Mouse (Mus musculus) forebrain, embryonic 10.5 days (tissue): ENCODE data around the gene Agrp. TPM values are rescaled to one million over a fixed set of nuclear protein-coding genes. Genes with fewer than 3 reads are reported as not detected.

Experiments used
- DNase-seq: peaks from one replicate; pipeline ENCODE4 v3.0.0-alpha.2; 2017; ENCODE audit warnings: low spot score; ENCODE audit errors: extremely low spot score
- H3K27ac ChIP-seq: fragments of 300-500 bp; sonication (generic); 2 replicates; pipeline ENCODE4 v1.5.1; 2016; ENCODE audit warnings: mild to moderate bottlenecking
- H3K27me3 ChIP-seq: fragments of 300-500 bp; sonication (generic); 2 replicates; pipeline ENCODE4 v1.6.1; 2016; ENCODE audit warnings: mild to moderate bottlenecking; ENCODE audit not compliant: poor library complexity, severe bottlenecking
- H3K36me3 ChIP-seq: fragments of 300-500 bp; sonication (generic); replicated peaks from 2 replicates; pipeline ENCODE4 v1.6.1; 2016; ENCODE audit warnings: mild to moderate bottlenecking, moderate library complexity
- H3K4me1 ChIP-seq: fragments of 300-500 bp; sonication (generic); 2 replicates; pipeline ENCODE4 v1.6.1; 2016
- H3K4me3 ChIP-seq: fragments of 300-500 bp; sonication (generic); 2 replicates; pipeline ENCODE4 v1.5.1; 2016; ENCODE audit warnings: mild to moderate bottlenecking, moderate library complexity
- H3K9me3 ChIP-seq: fragments of 300-500 bp; sonication (generic); 2 replicates; pipeline ENCODE4 v1.6.1; 2016; ENCODE audit warnings: mild to moderate bottlenecking, moderate library complexity
- WGBS: fragments of 180-500 bp; shearing (Covaris S2); methylation state at CpG from one replicate; pipeline ENCODE4 v1.1.7; 2016; 5-methylcytosine and 5-hydroxymethylcytosine counted together
- polyA plus RNA-seq: library from polyadenylated mRNA; unstranded; fragments of >200 nt; fragmentation: Nextera tagmentation; extraction: Ambion mirVana; gene quantifications from 2 replicates; pipeline ENCODE4 v1.2.1, GENCODE M21; 2016

The Agrp gene
- polyA plus RNA-seq, 1 experiment from 2014 or later = 0.38 TPM

DNA sequence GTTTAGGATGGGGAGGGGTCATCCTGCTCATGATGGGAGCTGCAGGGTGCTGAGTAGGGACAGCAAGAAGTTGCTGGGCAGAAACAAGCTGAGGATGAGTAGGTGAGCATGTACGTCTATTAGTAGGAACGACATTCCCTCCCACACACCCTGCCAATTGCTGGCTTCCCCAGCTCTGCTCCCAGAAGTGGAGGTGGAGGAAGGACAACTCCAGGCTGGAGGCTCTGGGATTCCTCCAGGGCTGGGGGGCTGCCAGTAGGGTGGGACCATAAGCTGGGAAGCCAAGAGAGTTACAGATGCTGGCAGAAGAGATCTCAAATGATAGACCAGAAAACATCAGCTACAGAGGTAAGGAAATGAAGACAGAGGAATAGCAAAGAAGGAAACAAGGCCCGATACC is 100.6 kb downstream of the Agrp start:
- H3K4me1 ChIP-seq = peaks cover 12% of the 10 kb centered on the region
- DNase-seq = no peak
- no peak overlapping the region for H3K4me3 ChIP-seq
- H3K27me3 ChIP-seq = no peaks in the 10 kb centered on the region
- WGBS = 91% methylated on average over 3 of the region's 3 CpGs
- H3K36me3 ChIP-seq = peaks cover 45% of the 10 kb centered on the region
- H3K27ac ChIP-seq = no peak overlapping the region
- no peaks in the 10 kb centered on the region for H3K9me3 ChIP-seq

DNA sequence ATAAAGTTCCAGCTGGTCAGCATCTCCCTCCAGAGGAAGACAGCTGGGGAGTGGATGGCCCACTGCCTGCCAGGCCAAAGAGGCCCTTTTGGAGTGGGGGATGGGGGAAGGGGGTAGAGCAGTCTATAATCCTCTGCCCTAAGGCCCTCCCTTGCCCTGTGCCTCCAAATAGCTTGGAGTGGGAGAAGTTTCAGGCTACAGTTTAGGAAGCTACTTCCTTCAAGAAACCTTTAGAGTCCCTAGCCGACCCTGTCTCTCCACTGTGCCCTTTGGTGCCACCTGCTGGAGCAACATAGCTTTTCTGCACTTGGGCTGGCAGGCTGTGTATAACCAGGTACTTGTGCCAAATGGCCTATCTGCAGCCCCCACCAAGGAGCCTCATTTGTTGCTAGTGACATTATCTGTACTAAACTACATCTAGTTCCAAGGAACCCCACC is 103.3 kb downstream of the Agrp start:
- peaks cover 46% of the 10 kb centered on the region for H3K36me3 ChIP-seq
- WGBS = 7% methylated on average over 1 of the region's 1 CpGs
- DNase-seq = peak; percentile 75

DNA sequence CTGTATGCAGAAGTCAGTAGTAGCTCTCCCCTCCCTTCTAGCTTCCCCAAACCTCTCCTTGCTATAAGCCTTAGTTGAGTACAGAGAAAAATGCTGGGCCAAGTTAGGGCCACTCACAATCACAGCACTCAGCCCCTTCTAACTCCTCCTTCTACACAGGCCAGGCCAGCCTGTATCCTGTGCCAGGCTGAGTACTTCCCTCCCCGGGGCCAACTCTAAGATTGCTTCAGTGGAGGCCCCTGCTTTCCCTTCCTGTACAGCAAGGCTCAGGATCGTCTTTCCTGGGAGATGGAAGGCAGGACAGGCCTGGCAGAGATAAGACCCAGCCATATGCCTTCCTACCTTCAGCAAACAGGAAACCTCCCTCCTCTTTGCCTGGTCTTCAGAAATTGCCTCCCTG is 103.8 kb downstream of the Agrp start:
- Histone ChIP-seq H3K27me3 (no peaks in the 10 kb centered on the region), H3K4me1 (peaks cover 25% of the 10 kb centered on the region), H3K9me3 (no peaks in the 10 kb centered on the region), H3K4me3 (no peak overlapping the region), H3K36me3 (peaks cover 45% of the 10 kb centered on the region), H3K27ac (peak overlapping the region; percentile 70)
- 29% methylated on average over 2 of the region's 2 CpGs for WGBS
- DNase-seq = no peak

More for the DNA sequence above, 103.3 kb downstream of the Agrp start:
- peaks cover 24% of the 10 kb centered on the region for H3K4me1 ChIP-seq
- no peaks in the 10 kb centered on the region for H3K27me3 ChIP-seq
- H3K9me3 ChIP-seq = no peaks in the 10 kb centered on the region
- no peak overlapping the region for H3K4me3 ChIP-seq
- H3K27ac ChIP-seq = peak overlapping the region; percentile 70

DNA sequence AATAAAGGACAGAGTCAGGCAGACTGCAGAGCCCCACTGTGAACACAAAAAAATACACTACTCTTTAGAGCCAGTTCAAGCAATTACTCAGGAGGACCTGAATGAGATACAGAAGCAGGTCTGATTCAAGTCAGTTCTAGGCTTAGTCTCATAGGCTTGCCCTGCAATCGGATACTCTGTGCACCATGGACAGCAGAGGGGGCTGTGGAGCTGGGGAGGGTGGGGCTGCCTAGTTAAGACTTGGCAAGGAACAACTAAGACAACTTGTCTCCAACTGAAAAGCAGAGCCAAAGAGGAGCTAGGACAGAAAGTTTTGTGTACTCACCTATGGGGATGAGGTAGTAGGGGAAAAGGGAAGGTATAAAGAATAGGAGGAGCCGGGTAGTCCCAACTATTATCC is 105.4 kb downstream of the Agrp start:
- Histone ChIP-seq H3K9me3 (no peaks in the 10 kb centered on the region), H3K27me3 (no peaks in the 10 kb centered on the region), H3K4me3 (no peak overlapping the region), H3K4me1 (peaks cover 25% of the 10 kb centered on the region), H3K36me3 (peaks cover 35% of the 10 kb centered on the region), H3K27ac (no peak overlapping the region)
- no peak for DNase-seq
- WGBS = 64% methylated on average over 2 of the region's 2 CpGs

DNA sequence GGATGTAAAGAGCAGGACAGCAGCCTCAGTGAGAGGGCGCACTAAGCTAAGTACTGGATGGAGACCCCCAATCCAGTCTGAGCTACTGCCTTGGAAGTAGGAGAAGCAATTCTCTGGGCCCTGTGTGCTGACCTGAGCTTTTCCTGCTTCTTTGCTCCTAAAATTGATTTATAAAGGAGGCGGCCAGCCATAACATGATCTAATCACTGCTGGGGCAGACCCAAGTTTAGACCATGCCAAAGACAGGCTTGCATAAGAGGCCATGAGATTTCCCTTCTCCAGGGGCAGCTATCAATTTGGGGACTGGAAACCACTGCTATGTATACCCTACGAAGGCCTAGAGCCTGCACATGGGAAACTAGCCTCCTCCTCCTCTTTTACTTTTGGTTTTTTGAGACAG is 107.9 kb downstream of the Agrp start:
- no peak overlapping the region for H3K27ac ChIP-seq
- no peaks in the 10 kb centered on the region for H3K9me3 ChIP-seq
- WGBS = 93% methylated on average over 3 of the region's 3 CpGs
- no peak for DNase-seq
- H3K27me3 ChIP-seq = no peaks in the 10 kb centered on the region
- H3K4me3 ChIP-seq = no peak overlapping the region
- peaks cover 25% of the 10 kb centered on the region for H3K4me1 ChIP-seq
- H3K36me3 ChIP-seq = peaks cover 34% of the 10 kb centered on the region

DNA sequence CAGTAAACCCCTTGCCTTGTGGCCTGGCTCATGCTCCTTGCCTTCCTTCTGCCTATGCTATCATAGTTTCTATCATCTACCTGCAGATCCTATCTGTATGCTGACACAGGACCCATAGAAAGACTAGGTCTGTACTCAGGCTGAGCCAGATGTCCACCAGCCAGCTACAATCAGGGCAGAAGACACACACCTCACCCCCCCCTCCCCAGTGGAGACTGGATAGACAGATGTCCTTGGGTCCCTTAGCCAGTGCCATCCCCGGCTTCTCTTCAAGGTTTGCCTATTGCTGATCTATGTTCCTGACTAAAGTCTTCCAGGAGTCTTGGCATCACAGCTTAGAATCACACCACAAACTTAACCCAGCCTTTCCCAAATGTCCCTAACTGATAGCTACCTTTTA is 109.0 kb downstream of the Agrp start:
- Histone ChIP-seq H3K27me3 (no peaks in the 10 kb centered on the region), H3K4me1 (peaks cover 18% of the 10 kb centered on the region), H3K4me3 (no peak overlapping the region), H3K36me3 (peaks cover 43% of the 10 kb centered on the region), H3K9me3 (no peaks in the 10 kb centered on the region), H3K27ac (no peak overlapping the region)
- no peak for DNase-seq
- WGBS = 93% methylated on average over 1 of the region's 1 CpGs

DNA sequence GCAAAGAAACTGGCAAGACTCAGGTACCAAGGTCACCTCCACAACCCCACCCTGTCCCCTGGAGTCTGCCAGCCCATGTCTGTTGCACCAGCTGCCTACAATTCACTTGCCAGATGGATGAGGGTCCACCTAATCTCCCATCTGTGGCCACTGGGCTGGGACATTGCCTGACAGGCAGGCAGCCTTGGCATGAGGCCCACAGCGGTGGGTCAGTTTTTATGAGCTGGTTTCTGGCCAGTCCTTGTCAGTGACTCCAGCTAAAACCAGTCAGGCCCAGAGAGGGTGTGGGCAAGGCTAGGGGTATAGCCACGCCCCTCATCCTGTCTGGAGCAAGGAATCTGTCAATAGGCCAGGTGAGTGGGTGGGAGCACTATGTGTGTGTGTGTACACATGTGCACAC is 110.1 kb downstream of the Agrp start:
- Histone ChIP-seq H3K4me3 (no peak overlapping the region), H3K36me3 (peaks cover 54% of the 10 kb centered on the region), H3K27me3 (no peaks in the 10 kb centered on the region), H3K27ac (no peak overlapping the region), H3K9me3 (no peaks in the 10 kb centered on the region), H3K4me1 (peaks cover 26% of the 10 kb centered on the region)
- 93% methylated on average over 2 of the region's 2 CpGs for WGBS
- DNase-seq = no peak

DNA sequence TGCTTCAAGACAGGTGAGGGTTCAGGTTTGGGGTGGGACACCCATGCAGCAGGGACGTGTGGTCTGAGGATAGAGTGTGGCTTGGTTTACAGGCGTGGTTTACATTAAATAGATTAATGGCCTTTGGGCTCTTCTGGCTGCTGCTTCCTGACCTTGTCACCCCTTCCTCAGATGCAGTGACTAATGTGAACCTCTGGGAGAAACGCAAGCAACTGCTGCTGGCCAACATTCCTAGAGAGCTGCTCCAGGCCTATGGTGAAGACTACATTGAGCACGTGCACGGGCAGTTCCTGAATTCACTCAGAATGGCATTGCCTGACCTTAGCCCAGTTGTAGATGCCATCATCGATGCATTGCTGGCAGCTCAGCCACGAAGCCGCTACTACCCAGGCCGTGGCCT is 114.3 kb downstream of the Agrp start:
- Histone ChIP-seq H3K27me3 (peaks cover 24% of the 10 kb centered on the region), H3K36me3 (peaks cover 39% of the 10 kb centered on the region), H3K27ac (no peak overlapping the region), H3K4me3 (no peak overlapping the region), H3K4me1 (peaks cover 56% of the 10 kb centered on the region), H3K9me3 (no peaks in the 10 kb centered on the region)
- no peak for DNase-seq
- WGBS = 83% methylated on average over 9 of the region's 9 CpGs

DNA sequence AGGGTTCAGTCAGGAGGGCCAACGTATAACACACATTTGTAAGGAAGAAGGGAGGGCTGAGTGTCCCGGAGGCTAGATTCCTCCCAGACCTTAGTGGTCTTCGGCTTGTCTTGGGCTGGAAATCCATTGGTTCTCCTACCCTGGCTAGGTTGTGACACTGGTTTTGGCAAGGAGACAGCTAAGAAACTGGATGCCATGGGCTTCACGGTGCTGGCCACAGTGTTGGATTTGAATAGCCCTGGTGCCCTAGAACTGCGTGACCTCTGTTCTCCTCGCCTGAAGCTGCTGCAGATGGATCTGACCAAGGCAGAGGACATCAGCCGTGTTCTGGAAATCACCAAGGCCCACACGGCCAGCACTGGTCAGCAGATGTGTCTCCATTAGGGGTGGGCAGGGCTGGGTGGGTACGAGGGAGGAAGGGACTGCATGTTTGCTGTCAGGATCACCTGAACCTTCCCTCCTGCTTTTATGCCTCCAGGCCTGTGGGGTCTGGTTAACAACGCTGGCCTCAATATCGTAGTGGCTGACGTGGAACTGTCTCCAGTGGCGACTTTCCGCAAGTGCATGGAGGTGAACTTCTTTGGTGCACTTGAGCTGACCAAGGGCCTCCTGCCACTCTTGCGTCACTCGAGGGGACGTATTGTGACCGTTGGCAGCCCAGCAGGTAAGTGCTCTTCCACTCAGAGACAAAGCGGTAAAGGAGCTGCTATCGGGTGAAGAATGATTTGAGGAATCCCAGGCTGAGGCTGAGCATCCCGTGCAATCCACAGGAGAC is 115.0 kb downstream of the Agrp start:
- Histone ChIP-seq H3K4me1 (peaks cover 63% of the 10 kb centered on the region), H3K4me3 (no peak overlapping the region), H3K9me3 (no peaks in the 10 kb centered on the region), H3K27ac (peak overlapping the region; percentile 89; the same call in 1 of the 2 replicates), H3K36me3 (peaks cover 38% of the 10 kb centered on the region), H3K27me3 (peaks cover 31% of the 10 kb centered on the region)
- DNase-seq = no peak
- WGBS = 86% methylated on average over 21 of the region's 21 CpGs

DNA sequence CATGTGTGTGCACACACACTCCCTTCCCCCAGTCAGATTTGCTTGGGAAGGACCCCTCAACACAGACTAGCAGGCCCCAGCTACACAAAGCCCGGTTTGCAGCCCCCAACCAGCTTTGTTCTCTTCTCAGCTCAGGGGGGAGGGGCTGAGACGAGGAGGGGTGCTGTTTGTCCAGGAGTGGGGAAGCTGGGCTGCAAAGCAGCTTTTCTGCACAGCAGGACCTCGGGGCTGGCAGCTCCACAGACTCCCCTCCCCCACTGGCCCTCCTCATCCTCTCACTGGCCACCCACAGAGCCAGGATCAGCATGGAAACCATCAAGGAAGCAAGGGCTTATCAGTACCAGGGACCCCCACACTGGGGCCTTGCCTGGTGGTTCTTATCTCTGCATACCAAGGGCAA is 116.1 kb downstream of the Agrp start:
- Histone ChIP-seq H3K27ac (peak overlapping the region; percentile 89), H3K4me1 (peaks cover 73% of the 10 kb centered on the region), H3K36me3 (peaks cover 35% of the 10 kb centered on the region), H3K4me3 (peak overlapping the region; percentile 75), H3K9me3 (no peaks in the 10 kb centered on the region), H3K27me3 (peaks cover 43% of the 10 kb centered on the region)
- WGBS = 1% methylated on average over 3 of the region's 3 CpGs
- peak; percentile 57 for DNase-seq

DNA sequence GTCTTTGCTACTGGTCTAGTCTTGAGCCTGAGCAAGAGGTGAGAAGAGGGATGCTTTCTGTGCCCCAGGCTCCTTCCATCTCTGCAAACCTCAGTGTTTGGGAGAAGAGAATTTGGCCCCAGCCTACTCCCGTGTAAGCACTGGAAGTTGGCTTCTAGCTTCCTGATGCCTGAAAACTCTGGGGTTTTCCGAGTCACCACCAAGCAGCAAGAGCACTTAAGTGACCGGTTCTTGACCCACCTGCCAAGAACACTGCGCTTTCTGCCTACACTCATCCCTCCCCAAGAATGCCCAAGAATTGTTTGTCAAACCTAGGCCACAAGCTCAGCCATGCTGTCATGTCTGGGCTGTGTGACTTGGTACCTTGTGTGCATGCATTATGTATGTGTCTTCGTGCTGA is 116.7 kb downstream of the Agrp start:
- Histone ChIP-seq H3K4me3 (peak overlapping the region; percentile 75), H3K36me3 (peaks cover 35% of the 10 kb centered on the region), H3K4me1 (peaks cover 77% of the 10 kb centered on the region), H3K27me3 (peaks cover 48% of the 10 kb centered on the region), H3K9me3 (no peaks in the 10 kb centered on the region), H3K27ac (peak overlapping the region; percentile 89)
- 23% methylated on average over 5 of the region's 5 CpGs for WGBS
- DNase-seq = no peak

DNA sequence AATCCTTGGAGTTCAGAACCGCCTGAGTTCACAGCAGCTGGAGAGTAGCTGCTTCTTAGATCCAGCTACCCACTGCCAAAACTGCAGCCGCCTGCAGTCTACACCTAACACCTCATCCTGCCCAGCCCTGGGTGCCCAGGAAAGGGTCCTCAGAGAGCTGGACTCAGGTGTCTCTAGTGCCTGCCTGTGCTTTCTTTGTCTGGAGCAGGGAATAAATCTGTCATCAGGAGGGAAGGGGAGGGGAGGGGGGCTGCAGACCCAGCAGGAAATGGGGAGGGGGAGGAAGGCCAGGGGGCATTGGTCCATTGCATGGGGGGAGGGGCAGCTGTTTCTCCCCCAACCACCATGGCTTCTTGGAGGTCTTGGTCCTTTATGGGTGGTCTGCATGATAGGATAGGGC is 117.6 kb downstream of the Agrp start:
- WGBS = 2% methylated on average over 2 of the region's 2 CpGs
- peak overlapping the region; percentile 89 for H3K27ac ChIP-seq
- DNase-seq = no peak
- peaks cover 77% of the 10 kb centered on the region for H3K4me1 ChIP-seq
- no peaks in the 10 kb centered on the region for H3K9me3 ChIP-seq
- peaks cover 26% of the 10 kb centered on the region for H3K36me3 ChIP-seq
- peak overlapping the region; percentile 75 for H3K4me3 ChIP-seq
- H3K27me3 ChIP-seq = peaks cover 57% of the 10 kb centered on the region

DNA sequence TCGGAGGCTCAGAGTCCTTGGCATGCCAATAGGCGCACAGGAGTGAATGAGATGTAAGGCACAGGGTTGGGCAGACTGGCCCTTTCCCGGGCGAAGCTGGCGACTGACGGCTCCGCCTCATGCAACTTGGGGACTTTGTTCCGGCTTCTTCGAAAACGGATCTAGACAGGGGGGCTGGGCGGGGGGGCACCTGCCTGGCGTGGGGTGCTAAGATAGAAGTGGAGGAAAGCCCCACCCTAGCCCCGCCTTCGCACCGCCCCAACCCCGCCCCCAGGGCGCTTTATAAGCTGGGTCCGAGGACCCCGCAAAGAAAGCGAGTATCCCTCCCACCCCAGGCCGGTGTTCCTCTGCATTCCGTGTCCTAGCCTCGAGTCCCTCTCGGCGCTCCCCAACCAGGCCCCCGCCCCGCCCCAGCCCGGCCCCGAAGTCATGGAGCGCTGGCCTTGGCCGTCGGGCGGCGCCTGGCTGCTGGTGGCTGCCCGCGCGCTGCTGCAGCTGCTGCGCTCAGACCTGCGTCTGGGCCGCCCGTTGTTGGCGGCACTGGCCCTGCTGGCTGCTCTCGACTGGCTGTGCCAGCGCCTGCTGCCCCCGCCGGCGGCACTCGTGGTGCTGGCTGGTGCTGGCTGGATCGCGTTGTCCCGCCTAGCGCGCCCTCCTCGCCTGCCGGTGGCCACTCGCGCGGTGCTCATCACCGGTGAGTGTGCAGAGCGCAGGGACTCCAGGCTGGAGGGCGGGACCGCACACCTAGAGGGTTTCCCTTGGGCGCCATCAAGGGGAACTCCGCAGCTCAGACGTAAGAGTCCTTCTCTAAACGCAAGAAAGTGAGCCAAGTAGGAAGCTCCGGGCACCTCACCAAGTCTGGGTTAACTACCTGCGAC is 118.5 kb downstream of the Agrp start, which contains the start of gene Hsd11b2:
TSS of gene Hsd11b2 (plus strand) at position 320 of the 878 bp plus-strand sequence.
- H3K4me1 ChIP-seq = peaks cover 81% of the 10 kb centered on the region

More for the DNA sequence above, 118.5 kb downstream of the Agrp start, which contains the start of gene Hsd11b2:
- peaks cover 18% of the 10 kb centered on the region for H3K36me3 ChIP-seq
- peak within 1 kb of the TSS; percentile 89 for H3K27ac ChIP-seq
- H3K9me3 ChIP-seq = no peaks in the 10 kb centered on the region
- peak; percentile 60 for DNase-seq
- peaks cover 66% of the 10 kb centered on the region for H3K27me3 ChIP-seq
- under 1% methylated on average over 68 of the region's 68 CpGs for WGBS
- H3K4me3 ChIP-seq = peak within 1 kb of the TSS; percentile 75
